Mouse (Mus musculus) layer of hippocampus, adult 11-12 months (tissue): ENCODE measurements around the gene Khk.
"Not testable (repeated sequence)": the region's sequence is repeated elsewhere in the genome, so short reads cannot be mapped to it uniquely, and the experiment has no call there.

Experiments used
- DNase-seq: peaks from one replicate; pipeline ENCODE4 v3.0.0; 2022; ENCODE audit warnings: low spot score

Khk gene

GRCm38 (mm10) chr5:30921256-30922033 is at the start of gene Khk:
Gene Khk (plus strand): TSS chr5:30921431.
- peak; percentile 92 for DNase-seq

- DNase-seq, result no peak
These were observed 48.7 kb upstream of the Khk start for GRCm38 (mm10) chr5:30872574-30872973.

- no peak for DNase-seq
These were observed 46.9 kb upstream of the Khk start for GRCm38 (mm10) chr5:30874365-30874764.

- no peak for DNase-seq
These were observed 42.6 kb upstream of the Khk start for GRCm38 (mm10) chr5:30878616-30879015.

- DNase-seq, result no peak
These were observed 41.8 kb upstream of the Khk start for GRCm38 (mm10) chr5:30879347-30879943.

- DNase-seq, result not testable (repeated sequence)
These were observed 39.4 kb upstream of the Khk start for GRCm38 (mm10) chr5:30881839-30882238.

- no peak for DNase-seq
These were observed 35.0 kb upstream of the Khk start for GRCm38 (mm10) chr5:30886209-30886608.

- no peak for DNase-seq
These were observed 34.5 kb upstream of the Khk start for GRCm38 (mm10) chr5:30886731-30887130.

- peak; percentile 42 for DNase-seq
These were observed 33.9 kb upstream of the Khk start for GRCm38 (mm10) chr5:30887331-30887761.

- peak; percentile 95 for DNase-seq
These were observed 33.3 kb upstream of the Khk start for GRCm38 (mm10) chr5:30887858-30888336.

GRCm38 (mm10) chr5:30888337-30889087 is 32.7 kb upstream of the Khk start, which contains the start of gene Agbl5:
Gene Agbl5 (plus strand): TSS chr5:30888694.
- DNase-seq, result peak; percentile 96

- no peak for DNase-seq
These were observed 32.0 kb upstream of the Khk start for GRCm38 (mm10) chr5:30889088-30889754.

GRCm38 (mm10) chr5:30890375-30890774 is 30.9 kb upstream of the Khk start:
- no peak for DNase-seq

GRCm38 (mm10) chr5:30901860-30902259 is 19.4 kb upstream of the Khk start:
- no peak for DNase-seq

GRCm38 (mm10) chr5:30907413-30908059 is 13.7 kb upstream of the Khk start, which contains the start of gene Ost4:
Gene Ost4 (minus strand): TSS chr5:30907788.
- DNase-seq, result peak; percentile 94

- no peak for DNase-seq
These were observed 12.6 kb upstream of the Khk start for GRCm38 (mm10) chr5:30908426-30909299.

- no peak for DNase-seq
These were observed 12.0 kb upstream of the Khk start for GRCm38 (mm10) chr5:30909300-30909659.

- DNase-seq, result no peak
These were observed 11.4 kb upstream of the Khk start for GRCm38 (mm10) chr5:30909863-30910262.

- no peak for DNase-seq
These were observed 10.8 kb upstream of the Khk start for GRCm38 (mm10) chr5:30910481-30910880.

- DNase-seq, result no peak
These were observed 9.1 kb upstream of the Khk start for GRCm38 (mm10) chr5:30912156-30912555.
